Mouse (Mus musculus): Measurements from ENCODE around the gene Tmem25.

DNA sequence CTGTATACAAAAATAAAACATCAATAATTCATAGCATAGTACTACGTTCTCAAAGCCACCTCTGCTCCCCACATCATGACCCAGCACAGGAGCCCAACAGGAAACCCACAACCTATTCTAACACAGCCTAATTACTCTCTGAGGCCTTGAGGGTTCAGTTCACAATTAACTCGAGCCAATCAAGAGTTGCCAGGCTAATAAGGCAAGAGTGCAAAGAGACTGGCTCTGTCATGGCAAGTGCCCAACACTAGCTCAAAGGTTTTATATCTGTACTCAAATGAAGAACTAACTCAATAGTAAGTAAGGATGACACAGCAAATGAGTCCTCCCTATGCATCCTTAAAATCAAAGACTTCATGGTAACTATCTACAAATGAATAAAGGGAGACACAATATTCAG is 31.4 kb upstream of the Tmem25 start:
- TF ChIP-seq POLR2A (IDR thresholded peaks at IDR 0.05; ENCODE audit: low read depth, low read length): no peak
- no peak for TF ChIP-seq CTCF (conservative IDR thresholded peaks at IDR 0.05; ENCODE audit: insufficient read depth, insufficient read length, low read depth, low read length)
